Mouse (Mus musculus): ENCODE measurements at regions not wholly inside any gene's neighbourhood (a gene's known extent, or its start where the extent isn't known, plus 50 kb on each side); places are given as distances from the start of the nearest gene placed in this dataset.

GRCm38 (mm10) chr8:12087192-12087800 is 191.3 kb upstream of the A230072I06Rik start:
- H3K4me1 ChIP-seq: no peaks in the 10 kb centered on the region
- 82% methylated on average over 10 of the region's 10 CpGs for WGBS

GRCm38 (mm10) chr8:12100145-12100544 is 178.5 kb upstream of the A230072I06Rik start:
- H3K9me3 ChIP-seq: no peaks in the 10 kb centered on the region
- no peak overlapping the region for H3K4me3 ChIP-seq
- H3K27me3 ChIP-seq (ENCODE audit: insufficient read depth, poor library complexity, severe bottlenecking): peaks cover 10% of the 10 kb centered on the region; the same call in 1 of the 2 replicates
- no peak overlapping the region for H3K27ac ChIP-seq
- WGBS: 61% methylated on average over 8 of the region's 8 CpGs
- DNase-seq (ENCODE audit: low spot score): no peak
- H3K4me1 ChIP-seq: no peaks in the 10 kb centered on the region
- no peaks in the 10 kb centered on the region for H3K36me3 ChIP-seq

More at GRCm38 (mm10) chr8:12087192-12087800, 191.3 kb upstream of the A230072I06Rik start:
- 0 out of 2 replicates have a peak, but pooled peaks cover 6% of the 10 kb centered on the region for H3K27me3 ChIP-seq (ENCODE audit: insufficient read depth, poor library complexity, severe bottlenecking)
- DNase-seq (ENCODE audit: low spot score): no peak
- H3K4me3 ChIP-seq: no peak overlapping the region
- H3K36me3 ChIP-seq: no peaks in the 10 kb centered on the region
- no peaks in the 10 kb centered on the region for H3K9me3 ChIP-seq
- no peak overlapping the region for H3K27ac ChIP-seq

GRCm38 (mm10) chr8:12103296-12103695 is 175.3 kb upstream of the A230072I06Rik start:
- H3K9me3 ChIP-seq: no peaks in the 10 kb centered on the region
- H3K4me3 ChIP-seq: no peak overlapping the region
- 66% methylated on average over 4 of the region's 4 CpGs for WGBS
- no peaks in the 10 kb centered on the region for H3K4me1 ChIP-seq
- no peak overlapping the region for H3K27ac ChIP-seq
- no peaks in the 10 kb centered on the region for H3K36me3 ChIP-seq
- peaks cover 19% of the 10 kb centered on the region; the same call in 1 of the 2 replicates for H3K27me3 ChIP-seq (ENCODE audit: insufficient read depth, poor library complexity, severe bottlenecking)
- DNase-seq (ENCODE audit: low spot score): no peak

GRCm38 (mm10) chr8:12105106-12105901 is 173.3 kb upstream of the A230072I06Rik start:
- WGBS: 61% methylated on average over 15 of the region's 15 CpGs
- Histone ChIP-seq H3K9me3 (no peaks in the 10 kb centered on the region), H3K27me3 (ENCODE audit: insufficient read depth, poor library complexity, severe bottlenecking) (peaks cover 24% of the 10 kb centered on the region; the same call in 1 of the 2 replicates), H3K4me3 (no peak overlapping the region), H3K4me1 (peaks cover 3% of the 10 kb centered on the region; the same call in 1 of the 2 replicates), H3K36me3 (no peaks in the 10 kb centered on the region), H3K27ac (no peak overlapping the region)
- no peak for DNase-seq (ENCODE audit: low spot score)

GRCm38 (mm10) chr8:12108578-12108977 is 170.0 kb upstream of the A230072I06Rik start:
- no peak overlapping the region for H3K4me3 ChIP-seq
- H3K27ac ChIP-seq: no peak overlapping the region
- no peak for DNase-seq (ENCODE audit: low spot score)
- WGBS: 74% methylated on average over 5 of the region's 5 CpGs
- H3K9me3 ChIP-seq: no peaks in the 10 kb centered on the region
- peaks cover 11% of the 10 kb centered on the region for H3K4me1 ChIP-seq
- H3K36me3 ChIP-seq: no peaks in the 10 kb centered on the region
- H3K27me3 ChIP-seq (ENCODE audit: insufficient read depth, poor library complexity, severe bottlenecking): peaks cover 39% of the 10 kb centered on the region; the same call in 1 of the 2 replicates

- peaks cover 11% of the 10 kb centered on the region for H3K4me1 ChIP-seq
- no peaks in the 10 kb centered on the region for H3K9me3 ChIP-seq
- peaks cover 30% of the 10 kb centered on the region; the same call in 1 of the 2 replicates for H3K27me3 ChIP-seq (ENCODE audit: insufficient read depth, poor library complexity, severe bottlenecking)
- H3K27ac ChIP-seq: no peak overlapping the region
- H3K36me3 ChIP-seq: no peaks in the 10 kb centered on the region
- DNase-seq (ENCODE audit: low spot score): no peak
- no peak overlapping the region for H3K4me3 ChIP-seq
- 81% methylated on average over 10 of the region's 10 CpGs for WGBS
These were observed 167.0 kb upstream of the A230072I06Rik start for GRCm38 (mm10) chr8:12111626-12112025.

GRCm38 (mm10) chr8:12113023-12113422 is 165.6 kb upstream of the A230072I06Rik start:
- Histone ChIP-seq H3K4me3 (no peak overlapping the region), H3K27me3 (ENCODE audit: insufficient read depth, poor library complexity, severe bottlenecking) (peaks cover 26% of the 10 kb centered on the region; the same call in 1 of the 2 replicates), H3K4me1 (peaks cover 11% of the 10 kb centered on the region), H3K36me3 (no peaks in the 10 kb centered on the region), H3K9me3 (no peaks in the 10 kb centered on the region), H3K27ac (no peak overlapping the region)
- WGBS: 50% methylated on average over 8 of the region's 8 CpGs
- no peak for DNase-seq (ENCODE audit: low spot score)

- no peak for DNase-seq (ENCODE audit: low spot score)
- Histone ChIP-seq H3K27ac (no peak overlapping the region), H3K9me3 (no peaks in the 10 kb centered on the region), H3K27me3 (ENCODE audit: insufficient read depth, poor library complexity, severe bottlenecking) (peaks cover 20% of the 10 kb centered on the region), H3K4me3 (no peak overlapping the region), H3K4me1 (peaks cover 4% of the 10 kb centered on the region; the same call in 1 of the 2 replicates), H3K36me3 (no peaks in the 10 kb centered on the region)
- WGBS: 65% methylated on average over 11 of the region's 11 CpGs
These were observed 152.1 kb upstream of the A230072I06Rik start for GRCm38 (mm10) chr8:12126374-12127001.

GRCm38 (mm10) chr8:12127106-12127800 is 151.4 kb upstream of the A230072I06Rik start:
- no peak for DNase-seq (ENCODE audit: low spot score)
- 52% methylated on average over 14 of the region's 14 CpGs for WGBS
- Histone ChIP-seq H3K4me3 (no peak overlapping the region), H3K36me3 (no peaks in the 10 kb centered on the region), H3K27me3 (ENCODE audit: insufficient read depth, poor library complexity, severe bottlenecking) (peaks cover 28% of the 10 kb centered on the region), H3K9me3 (no peaks in the 10 kb centered on the region), H3K4me1 (peaks cover 4% of the 10 kb centered on the region; the same call in 1 of the 2 replicates), H3K27ac (no peak overlapping the region)

- H3K27ac ChIP-seq: no peak overlapping the region
- 53% methylated on average over 4 of the region's 4 CpGs for WGBS
- H3K4me1 ChIP-seq: peaks cover 4% of the 10 kb centered on the region; the same call in 1 of the 2 replicates
- no peaks in the 10 kb centered on the region for H3K9me3 ChIP-seq
- no peak overlapping the region for H3K4me3 ChIP-seq
- DNase-seq (ENCODE audit: low spot score): no peak
- no peaks in the 10 kb centered on the region for H3K36me3 ChIP-seq
- H3K27me3 ChIP-seq (ENCODE audit: insufficient read depth, poor library complexity, severe bottlenecking): peaks cover 35% of the 10 kb centered on the region
These were observed 150.7 kb upstream of the A230072I06Rik start for GRCm38 (mm10) chr8:12127801-12128490.

- Histone ChIP-seq H3K9me3 (no peaks in the 10 kb centered on the region), H3K4me1 (peaks cover 4% of the 10 kb centered on the region; the same call in 1 of the 2 replicates), H3K4me3 (no peak overlapping the region), H3K27me3 (ENCODE audit: insufficient read depth, poor library complexity, severe bottlenecking) (peaks cover 61% of the 10 kb centered on the region), H3K36me3 (no peaks in the 10 kb centered on the region), H3K27ac (no peak overlapping the region)
- DNase-seq (ENCODE audit: low spot score): no peak
- 69% methylated on average over 5 of the region's 5 CpGs for WGBS
These were observed 148.0 kb upstream of the A230072I06Rik start for GRCm38 (mm10) chr8:12130591-12130990.

- no peaks in the 10 kb centered on the region for H3K36me3 ChIP-seq
- H3K27ac ChIP-seq: no peak overlapping the region
These were observed 144.4 kb upstream of the A230072I06Rik start for GRCm38 (mm10) chr8:12134200-12134599.

More at GRCm38 (mm10) chr8:12134200-12134599, 144.4 kb upstream of the A230072I06Rik start:
- DNase-seq (ENCODE audit: low spot score): no peak
- no peak overlapping the region for H3K4me3 ChIP-seq
- no peaks in the 10 kb centered on the region for H3K4me1 ChIP-seq
- 50% methylated on average over 1 of the region's 1 CpGs for WGBS
- no peaks in the 10 kb centered on the region for H3K9me3 ChIP-seq
- peaks cover 69% of the 10 kb centered on the region for H3K27me3 ChIP-seq (ENCODE audit: insufficient read depth, poor library complexity, severe bottlenecking)
